Mouse (Mus musculus): Measurements from ENCODE around the gene Foxd1. TPM values are rescaled to one million over a fixed set of nuclear protein-coding genes. Genes with fewer than 3 reads are reported as not detected.
A peak's percentile ranks its signal among the peaks of the same experiment; 100 is the strongest.

Foxd1 gene
- polyA plus RNA-seq, 1 experiment = not detected

GRCm38 (mm10) chr13:98316480-98317245 lies 37.4 kb upstream of the Foxd1 start, which contains the start of gene Btf3:
TSS of gene Btf3 (minus strand) at chr13:98317006.
- TF ChIP-seq POLR2A (IDR thresholded peaks at IDR 0.05; ENCODE audit: borderline replicate concordance, low read depth, low read length) = no peak
- TF ChIP-seq CTCF (IDR thresholded peaks at IDR 0.05; ENCODE audit: low read depth, low read length) = no peak
- Histone ChIP-seq H3K4me1 (ENCODE audit: control insufficient read depth, insufficient read depth, low read length) (peaks cover 10% of the 10 kb centered on the region), H3K27ac (ENCODE audit: insufficient read depth, low read depth, low read length) (peak within 1 kb of the TSS; percentile 77), H3K4me3 (ENCODE audit: insufficient read depth, low read length) (peak within 1 kb of the TSS; percentile 88)

DNA sequence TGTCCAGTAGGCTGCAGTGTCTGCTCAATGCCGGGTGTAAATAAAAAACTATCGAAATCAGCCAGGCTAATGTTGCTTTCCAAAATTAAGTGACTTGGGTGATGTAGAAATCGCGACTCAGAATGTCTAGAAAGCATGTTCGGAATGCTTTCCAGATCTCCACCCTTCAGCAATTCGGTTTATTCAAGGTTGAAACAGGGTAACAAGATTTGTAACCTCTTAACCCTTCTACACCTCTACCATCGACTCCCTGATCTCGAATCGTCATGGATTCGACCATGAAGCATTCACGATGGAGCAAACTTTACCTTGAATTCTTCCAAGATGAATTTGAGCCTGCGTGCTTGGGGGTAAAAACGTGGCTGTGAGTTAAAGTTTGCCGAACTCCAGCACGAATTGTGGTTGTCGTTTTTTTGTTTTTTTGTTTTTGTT lies 36.8 kb upstream of the Foxd1 start:
- H3K27ac ChIP-seq (ENCODE audit: insufficient read depth, low read depth, low read length) = peak overlapping the region; percentile 77
- TF ChIP-seq POLR2A (IDR thresholded peaks at IDR 0.05; ENCODE audit: borderline replicate concordance, low read depth, low read length) (no peak), CTCF (IDR thresholded peaks at IDR 0.05; ENCODE audit: low read depth, low read length) (no peak)

DNA sequence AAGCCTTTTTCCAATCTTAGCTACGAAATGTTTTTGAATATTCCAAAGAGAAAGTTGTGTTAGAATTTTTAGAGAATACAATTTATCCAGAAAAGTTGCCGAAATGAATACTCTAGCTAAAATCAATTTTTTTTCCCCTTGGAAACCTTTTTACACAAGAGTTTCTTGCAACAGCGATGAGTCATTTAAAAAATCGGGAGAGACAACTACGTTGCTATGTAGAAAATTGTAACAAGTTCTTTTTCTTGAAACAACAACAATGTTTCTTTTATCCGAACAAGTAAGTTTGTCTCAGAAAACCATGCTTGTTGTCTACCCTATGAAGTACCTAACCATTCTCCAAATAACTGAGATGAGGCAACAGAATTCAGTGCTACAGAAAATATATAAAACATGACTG lies 36.1 kb upstream of the Foxd1 start:
- H3K4me3 ChIP-seq (ENCODE audit: insufficient read depth, low read length) = no peak overlapping the region
- TF ChIP-seq POLR2A (IDR thresholded peaks at IDR 0.05; ENCODE audit: borderline replicate concordance, low read depth, low read length) (no peak), CTCF (IDR thresholded peaks at IDR 0.05; ENCODE audit: low read depth, low read length) (no peak)
- no peak overlapping the region for H3K27ac ChIP-seq (ENCODE audit: insufficient read depth, low read depth, low read length)
- peaks cover 8% of the 10 kb centered on the region for H3K4me1 ChIP-seq (ENCODE audit: control insufficient read depth, insufficient read depth, low read length)

More for the DNA sequence above, 36.8 kb upstream of the Foxd1 start:
- peaks cover 9% of the 10 kb centered on the region for H3K4me1 ChIP-seq (ENCODE audit: control insufficient read depth, insufficient read depth, low read length)
- peak overlapping the region; percentile 88 for H3K4me3 ChIP-seq (ENCODE audit: insufficient read depth, low read length)

DNA sequence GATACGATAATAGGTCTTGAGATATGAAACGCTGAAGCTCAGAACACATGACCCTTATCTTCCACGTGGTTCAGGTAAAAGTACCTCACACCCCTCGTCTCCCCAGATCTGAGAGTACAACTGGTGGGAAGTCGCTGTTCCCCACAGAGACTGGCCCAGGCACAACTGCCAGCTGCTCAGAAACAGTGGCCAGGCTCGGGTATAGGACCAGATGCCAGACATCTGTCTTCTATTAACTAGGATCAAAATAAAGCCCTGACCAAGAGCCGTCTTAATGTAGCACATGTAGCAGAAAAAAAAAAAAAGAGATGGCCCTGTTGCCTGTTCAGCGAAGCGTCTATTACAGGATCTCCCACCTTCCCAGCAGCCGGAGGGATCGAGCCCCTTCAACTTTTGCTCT lies 29.0 kb upstream of the Foxd1 start:
- no peak for TF ChIP-seq POLR2A (IDR thresholded peaks at IDR 0.05; ENCODE audit: borderline replicate concordance, low read depth, low read length)
- TF ChIP-seq CTCF (IDR thresholded peaks at IDR 0.05; ENCODE audit: low read depth, low read length) = no peak
- Histone ChIP-seq H3K4me3 (ENCODE audit: insufficient read depth, low read length) (no peak overlapping the region), H3K27ac (ENCODE audit: insufficient read depth, low read depth, low read length) (no peak overlapping the region), H3K4me1 (ENCODE audit: control insufficient read depth, insufficient read depth, low read length) (no peaks in the 10 kb centered on the region)

DNA sequence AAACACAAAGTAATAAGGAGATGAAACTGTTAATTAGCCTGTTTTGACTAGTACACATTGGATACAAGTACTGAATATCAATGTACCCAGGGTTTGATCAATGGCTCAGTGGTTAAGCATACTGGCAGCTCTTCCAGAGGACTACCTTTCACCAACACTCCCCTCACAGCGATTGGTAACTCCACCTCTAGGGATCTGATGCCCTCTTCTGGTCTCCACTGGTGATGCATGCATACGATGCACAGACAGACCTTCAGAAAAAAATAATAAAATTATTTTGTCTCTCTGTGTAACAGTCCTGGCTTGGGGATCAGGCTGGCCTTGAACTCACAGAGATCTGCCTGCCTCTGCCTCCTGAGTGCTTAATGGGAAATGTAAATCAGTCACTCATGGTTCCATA lies 21.9 kb upstream of the Foxd1 start:
- H3K27ac ChIP-seq (ENCODE audit: insufficient read depth, low read depth, low read length) = no peak overlapping the region
- H3K4me3 ChIP-seq (ENCODE audit: insufficient read depth, low read length) = no peak overlapping the region
- H3K4me1 ChIP-seq (ENCODE audit: control insufficient read depth, insufficient read depth, low read length) = no peaks in the 10 kb centered on the region
- TF ChIP-seq POLR2A (IDR thresholded peaks at IDR 0.05; ENCODE audit: borderline replicate concordance, low read depth, low read length) (no peak), CTCF (IDR thresholded peaks at IDR 0.05; ENCODE audit: low read depth, low read length) (no peak)

- no peak overlapping the region for H3K27ac ChIP-seq (ENCODE audit: insufficient read depth, low read depth, low read length)
- H3K4me3 ChIP-seq (ENCODE audit: insufficient read depth, low read length) = no peak overlapping the region
- TF ChIP-seq CTCF (IDR thresholded peaks at IDR 0.05; ENCODE audit: low read depth, low read length) = no peak
- TF ChIP-seq POLR2A (IDR thresholded peaks at IDR 0.05; ENCODE audit: borderline replicate concordance, low read depth, low read length) = no peak
- no peaks in the 10 kb centered on the region for H3K4me1 ChIP-seq (ENCODE audit: control insufficient read depth, insufficient read depth, low read length)
Measured at GRCm38 (mm10) chr13:98336205-98336604, 17.8 kb upstream of the Foxd1 start.

GRCm38 (mm10) chr13:98340506-98340905 lies 13.5 kb upstream of the Foxd1 start:
- H3K4me1 ChIP-seq (ENCODE audit: control insufficient read depth, insufficient read depth, low read length) = no peaks in the 10 kb centered on the region
- H3K27ac ChIP-seq (ENCODE audit: insufficient read depth, low read depth, low read length) = no peak overlapping the region
- no peak overlapping the region for H3K4me3 ChIP-seq (ENCODE audit: insufficient read depth, low read length)
- TF ChIP-seq POLR2A (IDR thresholded peaks at IDR 0.05; ENCODE audit: borderline replicate concordance, low read depth, low read length) (no peak), CTCF (IDR thresholded peaks at IDR 0.05; ENCODE audit: low read depth, low read length) (no peak)

- Histone ChIP-seq H3K4me3 (ENCODE audit: insufficient read depth, low read length) (no peak overlapping the region), H3K27ac (ENCODE audit: insufficient read depth, low read depth, low read length) (no peak overlapping the region), H3K4me1 (ENCODE audit: control insufficient read depth, insufficient read depth, low read length) (0 out of 2 replicates have a peak, but pooled peaks cover 2% of the 10 kb centered on the region)
- no peak for TF ChIP-seq POLR2A (IDR thresholded peaks at IDR 0.05; ENCODE audit: borderline replicate concordance, low read depth, low read length)
- TF ChIP-seq CTCF (IDR thresholded peaks at IDR 0.05; ENCODE audit: low read depth, low read length) = no peak
Measured at GRCm38 (mm10) chr13:98349491-98349890, 4.6 kb upstream of the Foxd1 start.

DNA sequence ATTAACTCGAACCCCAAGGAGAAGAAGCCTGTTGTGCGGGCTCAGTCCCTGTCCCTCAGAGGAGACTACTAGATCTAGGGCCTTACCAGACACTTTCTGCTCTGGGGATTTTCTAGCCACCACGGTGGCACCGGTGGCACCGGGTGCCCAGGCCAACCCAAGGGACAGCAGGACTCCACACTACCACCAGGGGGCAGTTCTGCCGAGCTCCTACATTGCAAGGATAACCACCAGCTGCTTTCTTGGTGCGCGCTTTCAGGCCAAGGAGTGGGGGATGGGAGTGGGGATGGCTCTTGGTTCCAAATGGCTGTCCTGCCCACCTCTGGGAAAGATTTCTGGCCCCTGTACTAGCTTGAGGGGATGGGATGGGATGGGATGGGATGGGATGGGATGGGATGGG lies 2.5 kb upstream of the Foxd1 start:
- H3K4me1 ChIP-seq (ENCODE audit: control insufficient read depth, insufficient read depth, low read length) = 0 out of 2 replicates have a peak, but pooled peaks cover 2% of the 10 kb centered on the region
- no peak overlapping the region for H3K4me3 ChIP-seq (ENCODE audit: insufficient read depth, low read length)
- no peak overlapping the region for H3K27ac ChIP-seq (ENCODE audit: insufficient read depth, low read depth, low read length)
- no peak for TF ChIP-seq POLR2A (IDR thresholded peaks at IDR 0.05; ENCODE audit: borderline replicate concordance, low read depth, low read length)
- no peak for TF ChIP-seq CTCF (IDR thresholded peaks at IDR 0.05; ENCODE audit: low read depth, low read length)

DNA sequence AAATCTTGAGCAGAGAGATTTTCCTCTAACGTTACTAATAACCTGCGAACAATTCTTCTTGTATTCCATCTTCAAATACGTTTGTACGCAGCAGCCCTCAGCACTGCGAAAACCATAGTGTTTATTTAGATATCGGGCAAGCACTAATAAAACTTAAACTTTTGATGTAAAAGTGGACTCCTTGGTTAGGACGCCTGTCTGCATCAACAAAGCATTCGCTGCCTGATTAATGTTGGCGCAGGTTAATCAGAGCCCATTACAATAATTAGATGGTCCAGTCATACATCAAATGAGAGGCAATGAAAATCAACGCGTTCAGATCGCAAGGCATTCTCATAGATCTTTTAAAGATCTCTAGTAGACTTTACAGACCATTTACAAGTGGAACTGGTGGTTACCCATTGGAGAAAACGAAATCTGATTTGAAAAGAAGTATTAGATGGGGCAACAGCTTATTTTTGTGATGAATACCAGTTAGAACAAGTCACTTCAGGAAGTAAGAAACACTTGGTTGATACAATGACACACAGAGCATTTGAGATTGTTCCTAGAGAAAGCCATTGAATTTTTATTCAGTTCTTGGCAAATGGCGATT lies 1.6 kb upstream of the Foxd1 start:
- 0 out of 2 replicates have a peak, but pooled peaks cover 2% of the 10 kb centered on the region for H3K4me1 ChIP-seq (ENCODE audit: control insufficient read depth, insufficient read depth, low read length)
- H3K4me3 ChIP-seq (ENCODE audit: insufficient read depth, low read length) = no peak overlapping the region
- TF ChIP-seq CTCF (IDR thresholded peaks at IDR 0.05; ENCODE audit: low read depth, low read length) = no peak
- no peak for TF ChIP-seq POLR2A (IDR thresholded peaks at IDR 0.05; ENCODE audit: borderline replicate concordance, low read depth, low read length)
- no peak overlapping the region for H3K27ac ChIP-seq (ENCODE audit: insufficient read depth, low read depth, low read length)

Measured in bone marrow macrophage, adult 2 months (primary cell).